Mouse (Mus musculus): Measurements from ENCODE around the gene Myh11. TPM values are rescaled to one million over a fixed set of nuclear protein-coding genes. Genes with fewer than 3 reads are reported as not detected.
"Not testable (repeated sequence)": the region's sequence is repeated elsewhere in the genome, so short reads cannot be mapped to it uniquely, and the experiment has no call there.

The Myh11 gene
- polyA plus RNA-seq, 1 experiment from 2014 or later: 5.9 TPM

DNA sequence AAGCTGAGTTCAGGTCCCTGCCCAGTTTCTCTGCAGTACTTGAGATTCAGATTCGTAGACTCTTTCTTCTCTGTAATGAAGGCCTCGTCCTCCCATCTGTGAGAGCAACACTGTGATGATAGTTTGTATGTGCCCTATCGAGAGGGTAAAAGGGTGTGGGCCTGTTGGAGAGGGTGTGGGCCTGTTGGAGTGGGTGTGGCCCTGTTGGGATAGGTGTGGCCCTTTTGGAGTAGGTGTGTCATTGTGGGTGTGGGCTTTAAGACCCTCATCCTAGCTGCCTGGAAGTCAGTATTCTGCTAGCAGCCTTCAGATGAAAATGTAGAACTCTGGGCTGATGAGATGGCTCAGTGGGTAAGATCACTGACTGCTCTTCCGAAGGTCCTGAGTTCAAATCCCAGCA, 124.7 kb downstream of the Myh11 start:
- DNase-seq (ENCODE audit: low spot score): no peak

GRCm38 (mm10) chr16:14163731-14164130, 127.4 kb downstream of the Myh11 start:
- peak; percentile 34 for DNase-seq (ENCODE audit: low spot score)

GRCm38 (mm10) chr16:14162988-14163416, 128.2 kb downstream of the Myh11 start, which contains the start of the genes Nde1 and Marf1:
Gene Nde1, plus strand, starts transcription at chr16:14163275.
Gene Marf1, minus strand, starts transcription at chr16:14163351.
- DNase-seq (ENCODE audit: low spot score): peak; percentile 89

- no peak for DNase-seq (ENCODE audit: low spot score)
Measured at GRCm38 (mm10) chr16:14160941-14161340, 130.2 kb downstream of the Myh11 start.

- DNase-seq (ENCODE audit: low spot score): peak; percentile 81
Measured at GRCm38 (mm10) chr16:14159746-14160131, 131.4 kb downstream of the Myh11 start.

- peak; percentile 99 for DNase-seq (ENCODE audit: low spot score)
Measured at GRCm38 (mm10) chr16:14158936-14159745, 132.0 kb downstream of the Myh11 start.

DNA sequence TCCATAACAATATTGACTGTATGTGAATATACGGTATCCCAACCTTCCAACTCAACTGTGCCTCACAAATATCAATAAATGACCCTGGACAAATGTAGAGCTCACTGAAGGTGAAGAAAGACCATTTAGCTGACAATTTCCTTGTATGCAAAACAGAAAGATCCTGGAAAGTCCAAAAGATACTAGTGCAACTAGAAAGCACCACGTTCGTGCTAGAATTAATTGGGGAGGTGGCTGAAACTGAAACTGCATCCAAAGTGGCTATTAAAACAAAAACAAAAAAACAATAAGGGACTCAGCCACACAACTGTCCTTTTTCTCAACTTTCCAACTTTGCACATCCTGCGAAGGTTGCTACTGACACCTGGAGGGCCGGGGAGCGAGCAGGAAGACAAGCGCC, 132.6 kb downstream of the Myh11 start:
- no peak for DNase-seq (ENCODE audit: low spot score)

DNA sequence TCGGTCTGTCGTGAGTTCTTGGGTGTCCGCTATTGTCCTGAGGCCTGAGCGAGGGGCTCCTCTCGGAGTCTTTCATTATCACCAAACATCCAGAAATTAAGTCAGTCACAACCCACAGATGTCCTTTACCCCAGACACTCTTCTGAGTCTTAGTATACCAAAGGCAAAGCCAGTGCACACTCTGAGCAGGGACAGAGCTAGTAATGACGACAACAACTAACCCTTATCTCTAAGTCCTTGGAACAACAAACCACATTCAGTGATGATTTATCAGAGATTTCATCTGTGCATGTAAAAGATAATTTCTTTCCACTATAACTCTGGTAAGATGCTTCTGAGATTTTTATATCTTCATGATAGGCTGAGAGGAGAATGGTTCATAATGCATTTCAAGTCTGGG, 134.9 kb downstream of the Myh11 start:
- DNase-seq (ENCODE audit: low spot score): no peak

GRCm38 (mm10) chr16:14155638-14156037, 135.5 kb downstream of the Myh11 start:
- DNase-seq (ENCODE audit: low spot score): not testable (repeated sequence)

DNA sequence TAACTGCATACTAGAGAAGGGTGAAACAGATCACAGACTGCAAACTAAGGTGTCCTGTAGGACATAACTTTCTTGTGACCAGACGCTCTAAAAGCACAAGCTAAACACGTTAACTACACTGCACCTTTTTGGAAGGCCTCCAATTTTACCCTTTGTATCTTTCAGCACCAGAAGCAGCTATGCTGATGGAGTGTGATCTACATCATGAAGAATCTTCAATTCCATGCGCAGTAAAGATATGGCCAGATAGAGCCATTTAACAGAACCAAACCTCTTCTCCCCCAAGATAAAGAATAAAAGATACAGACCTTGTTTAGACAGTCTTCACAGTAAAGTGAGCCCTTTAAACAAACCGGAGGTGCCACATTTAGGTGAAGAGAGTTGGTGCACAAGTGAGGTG, 139.5 kb downstream of the Myh11 start:
- DNase-seq (ENCODE audit: low spot score): no peak

GRCm38 (mm10) chr16:14147712-14148111, 143.5 kb downstream of the Myh11 start:
- DNase-seq (ENCODE audit: low spot score): no peak

MicroRNAs encoded within 50 kb of the gene (microRNA counts, 519-probe panel; counts per million panel counts)
- microRNA mmu-miR-484: 3,617 counts per million, percentile 76 among the panel's probes with 10 or more counts

Small RNA genes lying within 50 kb of the gene (microRNA-seq; reads per million reads assigned to microRNA genes)
- 2,991 reads per million, percentile 80 among the genes with 10 or more reads in this experiment for gene Mir484 (ENCODE audit: borderline number of aligned reads)

Other genes starting within 250 kb of the Myh11 start
- gene Nde1, start 128.1 kb downstream of the Myh11 start, polyA plus RNA-seq (2015; fragmentation: Nextera tagmentation; extraction: Ambion mirVana): 103 and 112 TPM in 2 replicates
- gene Marf1, start 128.0 kb downstream of the Myh11 start, polyA plus RNA-seq (2015; fragmentation: Nextera tagmentation; extraction: Ambion mirVana): 13.6 and 16.3 TPM in 2 replicates
- gene Fopnl, start 26.0 kb upstream of the Myh11 start, polyA plus RNA-seq (2015; fragmentation: Nextera tagmentation; extraction: Ambion mirVana): 155 and 171 TPM in 2 replicates
- 6.4 and 7.6 TPM in 2 replicates for gene Abcc1, start 70.2 kb upstream of the Myh11 start, polyA plus RNA-seq (2015; fragmentation: Nextera tagmentation; extraction: Ambion mirVana)